Mouse (Mus musculus) CD4-positive, CD25-positive, alpha-beta regulatory T cell, adult 4 months (primary cell): Measurements from ENCODE around the gene Tmem40. TPM values are rescaled to one million over a fixed set of nuclear protein-coding genes. Genes with fewer than 3 reads are reported as not detected.

Source experiments
- ATAC-seq: one replicate; pipeline ENCODE4 v1.8.0; 2017
- polyA plus RNA-seq, 2 experiments: library from polyadenylated mRNA; unstranded; fragments of 100-300 nt; shearing (Covaris generic); gene quantifications; one replicate each; pipeline ENCODE4 v1.2.1; 2017

Gene Tmem40
- not detected for polyA plus RNA-seq

DNA sequence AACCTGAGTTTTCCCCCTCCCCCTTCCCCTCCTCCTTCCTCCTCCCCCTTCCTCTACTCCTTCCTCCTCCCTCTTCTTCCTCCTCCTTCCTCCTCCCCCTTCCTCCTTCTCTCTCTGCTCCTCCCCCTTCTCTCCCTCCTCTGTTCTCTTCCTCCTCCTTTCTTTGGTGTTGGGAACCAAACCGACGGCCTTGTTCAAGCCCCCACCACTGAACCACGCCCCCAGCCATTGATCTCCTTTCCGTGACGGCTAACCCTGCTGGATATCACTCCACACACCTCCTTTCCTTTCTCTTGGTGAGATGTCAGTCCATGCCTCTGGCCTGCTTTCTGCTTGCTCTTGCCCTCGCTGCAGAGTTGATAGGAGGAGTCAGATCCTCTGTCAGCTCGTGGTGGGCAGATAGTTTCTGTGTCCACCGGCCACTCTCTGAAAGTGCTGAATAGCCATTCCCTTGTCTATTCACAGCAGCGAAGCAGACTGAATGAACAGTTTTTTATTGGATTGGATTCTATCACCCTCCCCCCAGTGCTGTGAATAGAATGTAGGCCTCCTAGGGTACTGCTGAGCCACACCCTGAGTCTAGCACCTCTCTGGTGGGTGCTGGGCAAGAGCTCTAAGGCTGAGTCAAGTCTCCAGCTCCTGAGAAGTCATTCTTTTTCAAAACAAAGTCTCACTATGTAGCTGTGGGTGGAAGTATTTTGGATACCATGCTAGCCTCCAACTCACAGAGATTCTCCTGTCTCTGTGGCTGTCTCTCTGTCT is at the start of gene Tmem40:
Gene Tmem40 (minus strand): TSS at position 416 of the 762 bp plus-strand sequence.
- peak; percentile 68 for ATAC-seq

DNA sequence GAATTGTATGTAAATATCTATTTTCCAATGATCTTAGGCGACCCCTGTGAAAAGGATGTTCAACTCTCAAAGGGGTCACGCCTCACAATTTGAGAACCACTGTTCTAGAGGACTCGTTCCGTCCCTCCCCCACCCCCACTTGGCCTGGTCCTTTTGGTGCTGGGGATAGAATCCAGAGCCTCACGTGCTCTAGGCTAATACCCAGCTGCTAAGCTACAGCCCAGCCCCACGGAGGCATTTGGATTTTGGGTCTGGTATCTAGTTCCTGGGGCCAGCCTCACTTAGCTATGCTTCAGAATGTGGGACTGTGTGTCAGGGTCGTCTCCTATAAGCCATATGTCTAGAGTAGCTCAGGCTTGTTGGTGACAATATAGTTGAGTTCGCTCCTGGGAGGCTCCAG is 49.4 kb upstream of the Tmem40 start:
- no peak for ATAC-seq

DNA sequence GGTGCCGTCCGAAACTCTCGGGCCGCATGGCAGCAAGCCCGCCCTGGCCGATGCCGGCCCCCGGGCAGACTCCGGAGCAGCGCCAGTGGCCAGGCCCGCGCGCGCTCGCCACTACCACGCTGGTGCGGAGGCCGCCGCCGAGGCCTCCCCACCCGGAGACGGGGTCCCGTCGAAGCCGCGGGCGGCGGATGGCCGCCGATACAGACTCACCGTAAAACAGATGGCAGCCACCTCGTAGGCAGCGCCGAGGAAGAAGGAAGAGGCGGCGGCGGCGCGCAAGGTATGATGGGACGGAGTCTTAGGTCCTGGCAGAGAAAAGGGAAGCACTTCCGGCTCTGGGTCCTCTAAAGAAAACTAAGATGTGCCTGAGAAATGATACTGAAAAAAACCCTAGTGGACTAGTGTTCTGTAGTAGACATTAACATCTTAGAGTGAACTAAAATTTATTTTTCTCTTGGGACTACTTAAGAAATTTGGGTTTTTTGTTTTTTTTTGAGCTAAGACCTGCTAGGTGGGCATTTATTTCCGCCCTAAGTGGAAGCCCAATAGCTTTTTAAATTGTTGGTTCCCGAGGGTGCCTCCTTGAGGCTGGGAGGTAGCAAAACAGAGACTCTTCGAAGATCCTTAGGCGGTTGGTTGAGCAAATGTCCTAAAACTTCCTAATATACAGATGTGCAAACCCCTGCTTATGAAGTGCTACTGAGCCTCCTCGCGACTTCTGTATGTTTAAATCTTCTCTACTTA is 46.5 kb upstream of the Tmem40 start, which contains the start of gene Rpl32:
Gene Rpl32 (minus strand): TSS at position 260 of the 744 bp plus-strand sequence.
- ATAC-seq: peak; percentile 93

DNA sequence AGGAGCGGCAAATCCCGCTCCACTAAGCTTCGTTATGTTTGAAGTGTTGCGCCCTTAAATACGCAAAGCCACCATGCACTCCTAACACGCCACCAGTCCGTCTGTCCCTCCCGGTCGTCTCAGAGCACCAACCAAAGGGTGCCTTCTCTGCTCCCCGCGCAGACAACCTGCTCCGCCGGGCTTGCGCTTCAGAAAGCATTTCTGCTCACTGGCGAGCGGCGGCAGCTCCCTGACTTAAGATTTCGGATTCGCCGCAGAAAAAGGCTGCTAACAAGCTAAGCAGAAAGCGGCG is 45.9 kb upstream of the Tmem40 start:
- ATAC-seq: peak; percentile 4

DNA sequence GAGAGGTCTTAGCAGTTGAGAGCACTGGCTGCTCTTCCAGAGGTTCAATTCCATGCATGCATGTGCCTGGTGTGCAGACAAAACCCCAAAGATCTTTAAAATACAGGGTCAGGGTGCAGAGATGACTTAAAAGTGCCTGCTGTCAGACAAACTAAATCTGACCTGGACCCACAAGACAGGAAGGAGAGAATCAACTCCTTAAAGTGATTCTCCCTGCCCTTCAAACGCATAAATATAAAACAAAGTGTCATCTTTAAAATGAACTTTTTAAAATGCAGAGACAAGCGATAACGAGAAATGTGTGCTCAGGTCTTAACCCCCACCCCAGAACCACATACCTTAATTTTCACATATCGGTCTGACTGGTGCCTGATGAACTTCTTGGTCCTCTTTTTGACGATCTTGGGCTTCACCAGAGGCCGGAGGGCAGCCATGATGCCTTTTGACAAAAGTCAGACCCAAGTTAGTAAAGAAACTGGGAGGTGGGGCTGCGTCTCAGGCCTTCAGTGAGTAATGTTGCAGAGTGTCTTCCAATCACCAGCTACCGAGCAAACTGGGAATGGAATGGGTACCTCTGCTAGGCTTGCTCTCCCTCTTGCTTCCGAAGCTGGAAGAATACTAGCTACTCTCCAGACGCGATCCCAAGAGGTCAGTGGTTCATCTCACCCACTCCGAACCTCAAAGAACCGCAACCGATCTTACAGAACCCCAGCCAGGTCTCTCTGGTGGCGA is 45.4 kb upstream of the Tmem40 start:
- ATAC-seq: no peak

DNA sequence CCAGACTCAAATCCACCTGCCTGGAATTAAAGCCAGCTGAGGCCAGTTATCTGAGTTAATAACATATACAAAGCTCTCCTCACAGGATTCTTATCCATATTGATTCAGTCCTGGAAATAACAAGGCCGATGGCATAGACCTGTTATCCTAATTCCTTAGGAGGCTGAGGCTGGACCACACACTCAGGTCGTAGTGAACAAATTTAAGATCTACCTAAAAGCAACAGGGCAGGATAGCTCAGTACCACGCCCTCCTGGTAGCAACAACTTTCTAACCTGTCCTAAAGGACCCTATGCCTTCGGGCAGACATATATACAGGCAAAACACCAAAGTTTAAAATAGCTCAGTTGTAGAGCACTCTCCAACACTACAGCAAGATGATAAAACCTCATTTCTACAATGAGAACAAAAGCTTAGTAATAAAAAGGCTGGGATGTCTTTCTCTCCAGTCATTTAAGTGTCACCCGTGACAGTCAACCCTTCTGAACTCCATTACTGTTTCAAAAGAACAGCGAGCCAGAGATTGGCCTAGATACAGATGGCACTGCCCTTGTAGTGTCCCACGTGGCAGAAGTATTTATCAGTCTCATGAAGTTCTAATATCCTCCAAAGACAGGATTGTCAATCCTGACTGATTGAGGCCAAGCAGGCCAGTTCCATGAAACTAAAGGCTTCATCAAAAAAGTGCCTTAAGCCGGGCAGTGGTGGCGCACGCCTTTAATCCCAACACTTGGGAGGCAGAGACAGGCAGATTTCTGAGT is 42.4 kb upstream of the Tmem40 start:
- no peak for ATAC-seq

DNA sequence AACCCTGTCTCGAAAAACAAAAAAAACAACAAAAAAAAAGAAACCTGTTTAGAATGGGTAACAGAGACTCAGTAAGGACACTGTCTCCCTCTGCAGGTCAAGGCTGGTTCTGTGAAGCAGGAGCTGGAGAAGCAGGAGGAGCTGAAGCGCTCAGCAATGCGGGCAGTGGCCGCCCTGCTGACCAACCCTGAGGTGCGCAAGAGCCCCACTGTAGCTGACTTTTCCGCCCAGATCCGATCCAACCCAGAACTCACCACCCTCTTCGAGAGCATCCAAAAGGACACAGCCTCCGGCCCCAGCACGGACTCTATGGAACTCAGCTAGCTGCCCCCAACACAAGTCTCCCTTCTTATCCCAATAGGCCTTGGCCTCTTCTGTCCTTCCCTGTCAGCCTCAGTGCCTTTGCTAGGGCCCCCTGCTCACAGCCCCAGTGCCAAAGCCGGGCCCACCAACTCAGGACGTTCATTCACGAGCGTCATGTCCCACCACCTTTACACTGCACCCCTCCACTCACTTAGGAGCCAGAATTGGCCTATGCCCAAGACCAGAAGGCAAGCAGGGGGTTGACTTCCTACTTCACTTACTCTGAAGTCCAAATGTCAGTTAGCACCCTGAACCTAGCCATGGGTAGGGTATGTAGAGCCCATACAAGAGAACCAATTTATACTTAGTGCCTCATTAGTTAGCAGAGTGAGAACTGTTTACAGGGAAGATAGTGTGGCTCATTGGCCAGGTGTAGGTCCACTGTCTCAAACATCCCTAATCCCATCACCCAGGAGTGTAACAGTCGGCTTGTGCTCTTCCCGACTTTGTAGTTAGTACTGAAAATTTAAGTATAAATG is 41.6 kb upstream of the Tmem40 start:
- ATAC-seq: peak; percentile 44

DNA sequence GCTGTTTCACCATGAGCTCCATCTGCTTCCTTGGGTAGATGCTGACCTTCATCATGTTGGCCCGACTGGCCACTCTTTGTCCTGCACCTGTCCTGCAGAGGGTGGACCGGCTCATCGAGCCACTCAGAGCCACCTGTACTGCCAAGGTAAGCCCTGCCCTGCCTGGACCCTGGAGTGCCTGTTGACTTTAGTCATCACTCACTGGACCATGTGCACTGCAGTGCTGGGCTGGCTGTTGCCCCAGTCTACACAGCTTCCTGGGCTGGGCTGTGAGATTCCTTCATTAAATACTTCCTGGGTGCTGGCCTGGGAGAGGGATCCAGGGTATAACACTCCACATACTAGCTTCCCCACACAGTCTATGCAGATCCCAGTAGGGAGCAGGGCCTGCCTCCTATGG is 39.6 kb upstream of the Tmem40 start:
- no peak for ATAC-seq

DNA sequence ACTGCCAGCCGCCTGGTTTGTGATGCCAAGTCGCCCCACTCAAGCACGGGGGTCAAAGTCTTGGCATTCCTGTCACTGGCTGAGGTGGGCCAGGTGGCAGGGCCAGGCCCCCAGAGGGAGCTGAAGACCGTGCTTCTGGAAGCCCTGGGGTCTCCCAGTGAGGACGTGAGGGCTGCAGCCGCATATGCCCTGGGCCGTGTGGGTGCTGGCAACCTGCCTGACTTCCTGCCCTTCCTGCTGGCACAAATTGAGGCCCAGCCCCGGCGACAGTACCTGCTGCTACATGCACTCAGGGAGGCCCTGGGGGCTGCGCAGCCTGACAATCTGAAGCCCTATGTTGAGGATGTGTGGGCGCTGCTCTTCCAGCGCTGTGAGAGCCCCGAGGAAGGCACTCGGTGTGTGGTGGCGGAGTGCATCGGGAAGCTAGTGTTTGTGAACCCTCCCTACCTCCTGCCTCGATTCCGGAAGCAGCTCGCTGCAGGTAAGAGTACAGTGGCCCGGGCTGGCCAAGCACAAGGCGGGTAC is 30.5 kb upstream of the Tmem40 start:
- ATAC-seq: peak; percentile 79

DNA sequence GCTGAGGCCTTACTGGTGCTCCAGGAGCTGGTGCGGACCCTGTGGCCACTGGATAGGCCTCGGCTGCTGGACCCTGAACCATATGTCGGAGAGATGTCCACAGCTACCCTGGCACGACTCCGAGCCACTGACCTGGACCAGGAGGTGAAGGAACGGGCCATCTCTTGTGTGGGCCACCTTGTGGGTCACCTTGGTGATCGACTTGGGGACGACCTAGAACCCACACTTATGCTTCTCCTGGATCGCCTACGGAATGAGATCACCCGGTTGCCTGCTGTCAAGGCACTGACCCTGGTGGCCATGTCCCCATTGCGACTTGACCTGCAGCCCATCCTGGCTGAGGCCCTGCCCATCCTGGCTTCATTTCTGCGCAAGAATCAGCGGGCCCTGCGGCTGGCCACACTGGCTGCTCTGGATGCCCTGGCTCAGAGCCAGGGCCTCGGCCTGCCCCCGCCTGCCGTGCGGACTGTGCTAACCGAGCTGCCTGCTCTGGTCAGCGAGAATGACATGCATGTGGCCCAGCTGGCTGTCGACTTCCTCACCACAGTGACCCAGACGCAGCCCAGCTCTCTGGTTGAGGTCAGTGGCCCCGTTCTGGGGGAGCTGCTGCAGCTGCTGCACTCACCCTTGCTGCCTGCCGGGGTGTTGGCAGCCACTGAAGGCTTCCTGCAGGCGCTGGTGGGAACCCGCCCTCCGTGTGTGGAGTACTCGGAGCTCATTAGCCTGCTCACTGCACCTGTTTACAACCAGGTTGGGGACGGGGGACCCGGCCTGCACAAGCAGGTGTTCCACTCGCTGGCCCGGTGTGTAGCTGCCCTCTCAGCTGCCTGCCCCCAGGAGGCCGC is 29.9 kb upstream of the Tmem40 start:
- peak; percentile 57 for ATAC-seq

DNA sequence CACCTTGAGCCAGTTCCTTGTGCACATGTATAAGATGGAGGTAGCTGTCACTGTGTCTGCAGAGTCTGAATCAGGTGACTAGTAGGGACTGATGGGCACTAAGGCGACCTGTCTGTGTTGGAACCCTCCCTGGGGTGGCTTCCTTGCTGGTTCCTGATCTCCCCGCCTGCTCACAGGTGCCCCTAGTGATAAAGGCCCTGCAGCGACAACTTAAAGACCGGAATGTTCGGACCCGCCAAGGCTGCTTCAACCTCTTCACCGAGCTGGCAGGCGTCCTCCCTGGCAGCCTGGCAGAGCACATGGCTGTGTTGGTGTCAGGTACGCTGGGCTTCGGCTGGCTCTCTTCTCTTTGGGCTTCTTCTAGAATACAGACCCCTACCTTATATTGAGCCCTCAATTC is 28.8 kb upstream of the Tmem40 start:
- no peak for ATAC-seq

DNA sequence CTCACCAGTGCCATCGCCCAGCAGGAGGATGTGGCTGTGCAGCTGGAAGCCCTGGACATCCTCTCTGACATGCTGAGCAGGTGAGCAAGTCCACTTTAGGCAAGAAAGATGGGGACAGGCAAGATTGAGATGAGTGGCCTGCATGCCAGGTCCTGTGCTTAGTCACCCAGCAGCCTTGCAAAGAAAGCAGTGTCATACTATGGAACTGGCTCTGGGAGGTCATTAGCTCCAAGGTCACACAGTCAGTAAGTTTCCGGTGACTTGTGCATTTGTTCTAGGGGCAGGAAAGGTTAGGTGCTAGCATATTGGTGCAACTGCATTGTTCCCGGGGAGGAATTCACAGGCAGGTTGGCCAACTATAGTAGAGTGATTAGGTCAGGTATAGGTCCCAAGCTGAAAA is 20.6 kb upstream of the Tmem40 start:
- ATAC-seq: no peak

DNA sequence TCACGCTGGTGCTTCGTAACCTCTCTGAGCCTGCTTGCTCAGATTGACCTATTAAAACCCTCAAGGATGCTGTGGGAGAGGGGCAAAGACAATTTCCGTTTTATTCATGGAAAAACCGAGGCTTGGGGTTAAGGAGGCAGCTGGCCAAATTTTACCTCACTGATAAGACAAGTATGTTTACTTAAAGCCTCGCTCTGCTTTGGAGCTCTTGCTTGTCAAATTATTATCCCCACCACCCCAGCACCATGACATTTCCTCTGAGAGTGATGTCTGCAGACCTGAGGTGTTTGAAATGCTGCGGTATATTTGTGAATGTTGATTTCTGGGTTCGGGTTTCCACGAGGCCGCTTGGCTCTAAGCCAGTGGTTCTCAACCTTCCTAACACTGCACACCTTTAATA is 14.2 kb upstream of the Tmem40 start:
- ATAC-seq: no peak

DNA sequence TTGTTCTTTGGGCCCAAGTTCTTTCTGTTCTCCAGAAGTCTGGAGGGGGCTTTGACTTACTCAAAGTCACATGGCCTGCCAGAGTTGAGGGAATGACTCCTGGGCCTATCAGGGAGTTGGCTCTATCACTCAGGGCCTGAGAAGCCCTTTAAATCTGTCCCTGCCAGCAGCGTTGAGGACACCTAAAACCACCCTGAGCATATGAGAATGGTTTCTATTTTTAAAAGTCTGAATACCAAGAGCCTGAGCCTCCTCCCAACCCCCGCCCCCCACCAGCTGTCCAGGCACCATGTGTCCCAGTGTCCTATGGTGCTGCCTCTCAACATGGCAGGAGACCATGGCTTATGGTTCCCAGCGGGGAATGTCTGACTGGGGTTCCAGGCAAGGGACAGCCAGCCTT is 13.6 kb upstream of the Tmem40 start:
- no peak for ATAC-seq

DNA sequence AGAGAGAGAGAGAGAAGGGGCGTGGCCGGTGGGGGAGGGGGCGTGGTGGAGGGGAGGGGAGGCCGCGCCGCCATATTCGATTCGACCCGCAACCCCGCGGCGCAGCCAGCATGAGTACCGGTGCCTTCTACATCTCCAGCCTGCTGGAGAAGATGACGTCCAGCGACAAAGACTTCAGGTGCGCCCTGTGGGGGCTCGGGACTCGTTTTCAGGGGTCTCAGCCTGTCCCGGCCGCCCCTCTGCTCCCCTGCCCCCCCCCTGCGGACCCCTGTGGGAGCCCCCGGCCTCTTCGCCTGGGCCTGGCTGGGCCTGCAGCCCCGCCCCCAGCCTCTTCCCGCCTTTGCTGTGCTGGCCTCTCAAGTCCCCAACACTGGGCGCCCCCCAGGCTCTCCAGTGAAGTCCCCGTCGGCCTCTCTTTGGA is 12.3 kb upstream of the Tmem40 start, which contains the start of gene Cand2:
Gene Cand2 (plus strand): TSS at position 38 of the 421 bp plus-strand sequence.
- ATAC-seq: peak; percentile 48

DNA sequence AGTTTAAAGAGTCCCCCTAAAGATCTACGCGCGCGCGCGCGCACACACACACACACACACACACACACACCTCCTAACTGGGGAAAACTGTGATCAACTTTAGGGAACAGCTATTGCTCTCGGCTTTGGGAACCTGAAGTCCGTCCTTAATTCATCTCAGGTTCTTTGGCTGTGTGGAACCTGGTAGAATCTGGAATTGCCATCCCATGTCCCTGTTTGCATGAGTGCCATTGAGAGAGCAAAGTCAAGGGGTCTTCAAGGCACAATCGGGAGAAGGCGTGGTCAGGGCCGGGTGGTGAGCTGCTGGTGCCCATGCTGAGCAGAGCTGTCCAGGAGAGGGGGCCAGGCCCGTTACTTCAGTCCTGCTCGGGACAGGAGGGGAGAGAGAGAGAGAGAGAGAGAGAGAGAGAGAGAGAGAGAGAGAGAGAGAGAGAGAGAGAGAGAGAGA is 11.8 kb upstream of the Tmem40 start:
- ATAC-seq: peak; percentile 44

DNA sequence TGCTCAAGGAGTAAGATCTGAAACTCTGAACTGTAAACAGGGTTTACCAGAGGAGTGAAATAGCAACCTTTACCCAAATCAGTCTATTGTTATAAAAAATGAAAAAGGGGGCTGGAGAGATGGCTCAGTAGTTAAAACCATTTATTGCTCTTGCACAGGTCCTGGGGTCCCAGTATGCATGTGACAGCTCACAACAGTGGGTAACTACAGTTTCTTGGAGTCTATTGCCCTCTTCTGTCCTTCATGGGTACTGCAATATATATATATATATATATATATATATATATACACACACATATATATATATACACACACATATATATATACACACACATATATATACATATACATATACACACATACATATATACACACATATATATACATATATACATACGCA is 10.4 kb upstream of the Tmem40 start:
- ATAC-seq: peak; percentile 44

DNA sequence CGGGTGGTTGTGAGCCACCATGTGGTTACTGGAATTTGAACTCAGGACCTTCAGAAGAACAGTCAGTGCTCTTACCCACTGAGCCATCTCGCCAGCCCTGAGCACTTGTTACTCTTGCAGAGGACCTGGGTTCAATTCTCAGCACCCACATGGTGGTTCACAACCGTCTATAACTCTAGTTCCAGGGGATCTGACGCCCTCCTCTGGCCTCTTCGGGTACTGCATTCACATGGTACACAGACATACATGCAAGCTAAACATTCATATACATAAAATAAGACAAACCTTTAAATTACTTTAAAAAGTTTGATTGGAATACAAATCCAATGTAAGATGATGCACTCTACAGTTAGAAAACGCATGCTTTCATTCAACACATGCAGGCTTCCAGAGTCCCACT is 10.0 kb upstream of the Tmem40 start:
- ATAC-seq: no peak

DNA sequence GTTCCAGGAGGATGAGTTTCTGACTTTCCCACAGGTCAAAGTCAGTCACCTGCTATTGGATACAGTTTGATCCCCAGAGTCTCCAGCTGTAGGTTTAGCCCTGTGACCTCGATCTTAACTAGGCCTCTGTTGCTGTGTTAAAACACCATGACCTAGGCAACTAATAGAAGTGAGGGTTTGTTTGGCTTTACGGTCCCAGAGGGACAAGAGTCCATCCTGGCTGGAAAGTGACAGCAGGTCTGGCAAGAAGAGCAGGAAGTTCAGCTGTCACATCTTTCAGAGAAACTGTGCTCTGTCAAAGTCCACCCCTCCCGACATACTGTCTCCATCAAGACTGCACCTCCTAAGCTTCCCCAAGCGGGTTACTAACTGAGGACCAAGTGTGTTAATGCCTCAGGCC is 8.6 kb upstream of the Tmem40 start:
- no peak for ATAC-seq

DNA sequence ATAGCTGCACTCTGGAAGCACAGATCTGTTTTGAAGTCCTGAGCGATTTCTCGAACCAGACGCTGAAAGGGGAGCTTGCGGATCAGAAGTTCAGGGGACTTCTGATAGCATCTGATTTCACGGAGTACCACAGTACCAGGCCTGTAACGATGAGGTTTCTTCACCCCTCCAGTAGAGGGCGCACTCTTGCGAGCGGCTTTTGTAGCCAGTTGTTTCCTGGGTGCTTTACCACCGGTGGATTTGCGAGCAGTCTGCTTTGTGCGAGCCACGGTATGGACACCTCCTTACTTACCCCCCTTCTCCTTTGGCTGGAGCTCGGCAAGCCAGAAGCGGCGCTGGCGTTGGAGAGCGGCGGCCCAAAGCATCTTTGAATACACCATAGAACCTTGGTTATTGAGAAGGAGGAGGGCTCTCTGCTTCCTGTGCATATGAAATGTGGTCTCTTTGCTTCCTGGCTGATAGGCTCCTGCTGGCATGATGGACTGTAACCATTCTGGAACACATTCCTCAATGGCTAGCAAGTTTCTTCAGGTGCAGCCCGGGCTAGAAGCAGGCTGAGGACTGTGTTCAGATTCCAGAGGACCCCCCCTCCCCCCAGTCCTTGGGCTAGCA is 8.0 kb upstream of the Tmem40 start:
- no peak for ATAC-seq
